Comparison of ENCODE assay signal across 9 mouse cellular contexts in genomic region chr19:12010281-12010771, GRCm38 (mm10). TPM values are rescaled to one million over a fixed set of nuclear protein-coding genes. Genes with fewer than 3 reads are reported as not detected.
DNase-seq lines count a peak whose midpoint lies in the region.
"Had no signal": no experiment of that assay in that cellular context is flagged by ENCODE, and none has a peak within 500 bp of the region (broad histone marks: within the 10 kb centered on the region; RNA-seq: fewer than 3 reads in every experiment).

No protein-coding gene starts in this region.

- no peaks in the 10 kb centered on the region for H3K36me3 ChIP-seq in forebrain, embryonic 10.5 days (replicated peaks)
- no peaks in the 10 kb centered on the region for H3K36me3 ChIP-seq in macrophage (ENCODE audit: inconsistent target)

- WGBS in forebrain, embryonic 10.5 days, result 0% methylated on average over 24 of the region's 24 CpGs
- under 1% methylated on average over 24 of the region's 24 CpGs for WGBS in large intestine, adult 2 months
- WGBS in macrophage (ENCODE audit: missing documents), result under 1% methylated on average over 24 of the region's 24 CpGs

- peak overlapping the region; percentile 87 for H3K27ac ChIP-seq in forebrain, embryonic 10.5 days
- H3K27ac ChIP-seq in macrophage, result peak overlapping the region; percentile 92

- peak; percentile 82 for DNase-seq in Muller cell, postnatal 12 days (ENCODE audit: inconsistent ontology term)
- DNase-seq in c-Kit-positive CD71-positive TER-119-positive erythroid progenitor cells, embryonic 14.5 days (ENCODE audit: low spot score), result peak; percentile 61
- DNase-seq in forebrain, embryonic 10.5 days (ENCODE audit: extremely low spot score, low spot score), result peak; percentile 84
- DNase-seq in heart, postnatal 10 days, result peak; percentile 67 to 77
- peak; percentile 58 for DNase-seq in large intestine, adult 2 months (ENCODE audit: low read depth, low spot score)
- DNase-seq in right cerebral cortex, adult 2 months (ENCODE audit: low spot score in 2 of 2), result peak; percentile 56 to 64
- DNase-seq in urinary bladder, postnatal 36 days (ENCODE audit: low spot score in 2 of 2), result peak; percentile 49 to 66

- H3K4me3 ChIP-seq in forebrain, embryonic 10.5 days, result peak overlapping the region; percentile 57
- H3K4me3 ChIP-seq in macrophage (ENCODE audit: inconsistent target), result peak overlapping the region; percentile 46

- H3K4me1 ChIP-seq in forebrain, embryonic 10.5 days, result peaks cover 25% of the 10 kb centered on the region

- H3K79me2 ChIP-seq in macrophage (ENCODE audit: inconsistent target), result no peaks in the 10 kb centered on the region

- no peaks in the 10 kb centered on the region for H3K9me3 ChIP-seq in forebrain, embryonic 10.5 days

- no peaks in the 10 kb centered on the region for H3K27me3 ChIP-seq in forebrain, embryonic 10.5 days (ENCODE audit: poor library complexity, severe bottlenecking)

- intact Hi-C loops in heart, postnatal 10 days (cut with DNase I), result loop anchor here (2.0 to 10.0 kb wide), 3 partner anchors 192 to 787 kb away; partner anchors contain the start of genes Gm4952, Lpxn, Stx3 and Zfp91

RNA-seq across cellular contexts. Expression of gene Olfr1423, which starts 30.8 kb away (rescaled TPM):
- polyA plus RNA-seq in forebrain, embryonic 10.5 days (2016; fragmentation: Nextera tagmentation; extraction: Ambion mirVana), result 0.04 TPM in 2 replicates
- not detected for total RNA-seq in heart, postnatal 10 days (2021)
- polyA plus RNA-seq in large intestine, adult 2 months (2012; rRNA removed), result not detected in 2 replicates
- total RNA-seq in macrophage (2018; cell fraction: chromatin; rRNA removed), result not detected
- total RNA-seq in macrophage (2018; cell fraction: cytosol; rRNA removed), result not detected
- not detected for total RNA-seq in macrophage (2018; cell fraction: nucleus; rRNA removed)
- polyA plus RNA-seq in macrophage (2018), result not detected in 3 replicates
- total RNA-seq: left cerebral cortex, postnatal 25 days had no signal

RNA-seq across cellular contexts. Expression of gene Osbp, which starts 44.6 kb away (rescaled TPM):
- polyA plus RNA-seq in forebrain, embryonic 10.5 days (2016; fragmentation: Nextera tagmentation; extraction: Ambion mirVana), result 3.2 and 3.3 TPM in 2 replicates
- total RNA-seq in heart, postnatal 10 days (2021), result 10 to 100 TPM; 74.0 to 83.6 TPM
- polyA plus RNA-seq in large intestine, adult 2 months (2012; rRNA removed), result 22.0 and 29.3 TPM in 2 replicates
- 10 to 100 TPM; 11.5 to 33.6 (median 23.9) TPM for total RNA-seq in macrophage (2018; cell fraction: chromatin; rRNA removed)
- total RNA-seq in macrophage (2018; cell fraction: cytosol; rRNA removed), result 10 to 100 TPM; 24.6 to 46.9 (median 36.0) TPM
- total RNA-seq in macrophage (2018; cell fraction: nucleus; rRNA removed), result 10 to 100 TPM; 16.3 to 53.2 (median 36.8) TPM
- polyA plus RNA-seq in macrophage (2018), result 27.8 to 35.2 TPM (median 29.0 TPM) in 3 replicates

RNA-seq across cellular contexts. Expression of gene Olfr1424, which starts 52.2 kb away (rescaled TPM):
- polyA plus RNA-seq in forebrain, embryonic 10.5 days (2016; fragmentation: Nextera tagmentation; extraction: Ambion mirVana), result not detected in 2 replicates
- not detected for total RNA-seq in heart, postnatal 10 days (2021)
- polyA plus RNA-seq in large intestine, adult 2 months (2012; rRNA removed), result not detected in 2 replicates
- not detected for total RNA-seq in macrophage (2018; cell fraction: chromatin; rRNA removed)
- total RNA-seq in macrophage (2018; cell fraction: cytosol; rRNA removed), result not detected
- not detected for total RNA-seq in macrophage (2018; cell fraction: nucleus; rRNA removed)
- polyA plus RNA-seq in macrophage (2018), result not detected in 3 replicates
- total RNA-seq: left cerebral cortex, postnatal 25 days had no signal

Comparison
In these comparisons a context has a peak if more than half of its experiments do, and no peak if none do; other contexts are left out.
1. Peak in every context shown above with its lines: DNase-seq, H3K4me3 ChIP-seq and H3K27ac ChIP-seq.